Mouse (Mus musculus): ENCODE results near the gene Nmbr.

- TF ChIP-seq POLR2A (IDR thresholded peaks at IDR 0.05; ENCODE audit: borderline replicate concordance, control insufficient read depth, low read depth, low read length), result no peak
- no peak for TF ChIP-seq CTCF (IDR thresholded peaks at IDR 0.05; ENCODE audit: control insufficient read depth, insufficient read depth, low read length)
Measured at GRCm38 (mm10) chr10:14718114-14718513, 12.7 kb downstream of the Nmbr start, which contains the start of gene Gje1.

All from bone marrow, adult 2 months (tissue).